Mouse (Mus musculus): Measurements from ENCODE around the gene Olfr1368.

DNA sequence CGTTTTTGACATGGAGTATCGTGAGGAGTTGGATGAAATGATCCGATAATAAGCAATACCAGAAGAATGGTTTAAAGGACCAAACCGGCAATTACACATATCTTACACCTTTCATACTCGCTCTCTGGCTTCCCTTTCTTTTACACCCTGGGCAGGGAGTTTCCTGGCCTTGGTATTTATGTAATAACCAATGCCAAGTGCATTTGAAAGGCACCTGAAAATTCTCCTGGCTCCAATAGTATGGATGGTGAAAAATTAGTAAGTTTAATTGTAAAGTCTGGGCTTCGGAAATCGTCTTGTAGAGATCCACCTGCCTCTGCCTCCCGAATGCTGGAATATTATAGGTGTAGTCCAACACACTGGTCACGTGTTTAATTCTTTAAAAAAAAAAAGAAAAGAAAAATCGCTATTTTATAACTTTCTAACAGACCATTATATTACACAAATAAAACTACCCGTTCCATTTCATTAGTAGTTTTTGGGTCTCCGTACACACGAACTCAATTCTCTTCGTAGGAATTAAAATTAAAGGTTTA is 23.5 kb upstream of the Olfr1368 start:
- TF ChIP-seq CTCF (IDR thresholded peaks at IDR 0.05; ENCODE audit: low read depth): no peak
- no peak for TF ChIP-seq EP300 (IDR thresholded peaks at IDR 0.05; ENCODE audit: low read depth)

Data from heart, postnatal 0 days (tissue).